Mouse (Mus musculus): ENCODE measurements around the gene Me3.

- TF ChIP-seq CTCF (IDR thresholded peaks at IDR 0.05; ENCODE audit: low read depth) (peak; percentile 53), EP300 (IDR thresholded peaks at IDR 0.05; ENCODE audit: low read depth) (no peak)
Observed at GRCm38 (mm10) chr7:89829201-89829600, 197.0 kb downstream of the Me3 start.

All from heart, postnatal 0 days (tissue).